Comparison of ENCODE assay signal across 19 mouse cellular contexts in the genomic region with DNA sequence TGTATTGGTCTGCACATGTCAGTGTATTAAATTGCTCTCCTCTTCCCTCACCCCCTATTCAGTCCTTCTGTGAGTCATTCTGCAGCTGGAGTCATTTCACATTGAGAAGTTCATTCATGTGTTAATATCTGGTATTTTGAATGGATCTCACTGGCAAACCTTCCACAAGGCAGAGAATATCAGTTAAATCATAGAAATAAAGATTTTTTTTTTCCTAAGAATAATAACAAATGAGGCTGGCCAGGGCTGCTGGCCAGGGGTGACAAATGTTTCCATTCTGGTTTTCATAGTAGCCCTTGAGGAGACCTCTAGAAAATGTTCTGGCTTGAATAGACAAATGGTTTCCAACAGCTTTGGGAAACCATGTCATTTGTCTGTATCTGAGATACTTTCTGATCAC.
DNase-seq lines count a peak whose midpoint lies in the region; ATAC-seq and TF ChIP-seq lines count a peak whose summit lies in the region.
"Had no signal": no experiment of that assay in that cellular context is flagged by ENCODE, and none has a peak within 500 bp of the region (broad histone marks: within the 10 kb centered on the region; RNA-seq: fewer than 3 reads in every experiment).

No protein-coding gene starts in this region.

- H3K9ac ChIP-seq in midbrain, embryonic 11.5 days (ENCODE audit: low read length) = no peak overlapping the region
- H3K9ac ChIP-seq: kidney, embryonic 15.5 days; limb, embryonic 13.5 days; liver, embryonic 12.5 days; midbrain, embryonic 13.5 days had no signal

- TF ChIP-seq CTCF in brain, embryonic 14.5 days (IDR thresholded peaks at IDR 0.05; ENCODE audit: borderline replicate concordance, extremely low read depth, insufficient read depth, insufficient read length) = no peak

- peak; percentile 11 for DNase-seq in gastrocnemius, adult 18-20 months (ENCODE audit: low spot score)
- DNase-seq in gastrocnemius, postnatal 10 days = no peak
- DNase-seq in kidney, postnatal 10 days = peak; percentile 11
- no peak for DNase-seq in kidney, adult 18-20 months
- DNase-seq in brain, embryonic 14.5 days (ENCODE audit: low read depth) = peak; percentile 69
- no peak for DNase-seq in midbrain, embryonic 11.5 days (ENCODE audit: low spot score, missing footprints)
- no peak for DNase-seq in limb, embryonic 10.5 days (ENCODE audit: low spot score)
- DNase-seq: adrenal gland, postnatal 14 days; cerebellum, adult 8-10 months; cerebellum, postnatal 36 days; kidney, postnatal 4 days; lung, adult 2 months; lung, postnatal 14 days had no signal

- no peaks in the 10 kb centered on the region for H3K36me3 ChIP-seq in midbrain, embryonic 11.5 days (ENCODE audit: control insufficient read depth, insufficient read depth, low read length)
- no peaks in the 10 kb centered on the region for H3K36me3 ChIP-seq in limb, embryonic 10.5 days
- H3K36me3 ChIP-seq: kidney, embryonic 15.5 days; limb, embryonic 13.5 days; liver, embryonic 12.5 days; midbrain, embryonic 13.5 days had no signal

- peaks cover 13% of the 10 kb centered on the region for H3K4me1 ChIP-seq in midbrain, embryonic 11.5 days (ENCODE audit: control insufficient read depth, insufficient read depth, low read length)
- H3K4me1 ChIP-seq in limb, embryonic 10.5 days = peaks cover 12% of the 10 kb centered on the region; the same call in 1 of the 2 replicates
- H3K4me1 ChIP-seq: kidney, embryonic 15.5 days; liver, embryonic 12.5 days had no signal

- H3K4me2 ChIP-seq in midbrain, embryonic 11.5 days = no peak overlapping the region
- H3K4me2 ChIP-seq: kidney, embryonic 15.5 days; limb, embryonic 13.5 days; liver, embryonic 12.5 days; midbrain, embryonic 13.5 days had no signal

- H3K4me3 ChIP-seq in midbrain, embryonic 11.5 days (ENCODE audit: low read depth, low read length) = no peak overlapping the region
- no peak overlapping the region for H3K4me3 ChIP-seq in limb, embryonic 10.5 days
- H3K4me3 ChIP-seq: kidney, embryonic 15.5 days; limb, embryonic 13.5 days; liver, embryonic 12.5 days; midbrain, embryonic 13.5 days had no signal

- H3K27ac ChIP-seq in midbrain, embryonic 11.5 days (ENCODE audit: low read depth, low read length) = no peak overlapping the region
- no peak overlapping the region for H3K27ac ChIP-seq in limb, embryonic 10.5 days
- H3K27ac ChIP-seq: kidney, embryonic 15.5 days; limb, embryonic 13.5 days; liver, embryonic 12.5 days; midbrain, embryonic 13.5 days; stomach, postnatal 0 days had no signal

- TF ChIP-seq POLR2A in brain, embryonic 14.5 days (IDR thresholded peaks at IDR 0.05; ENCODE audit: borderline replicate concordance, extremely low read depth, insufficient read depth, insufficient read length, poor library complexity, severe bottlenecking) = no peak

- ATAC-seq in midbrain, embryonic 11.5 days (ENCODE audit: low FRiP score) = no peak
- ATAC-seq: intestine, postnatal 0 days; liver, embryonic 12.5 days; midbrain, embryonic 13.5 days had no signal

- peaks cover 3% of the 10 kb centered on the region for H3K27me3 ChIP-seq in midbrain, embryonic 11.5 days (ENCODE audit: control insufficient read depth, insufficient read depth, low read length)
- no peaks in the 10 kb centered on the region for H3K27me3 ChIP-seq in limb, embryonic 10.5 days (ENCODE audit: low read depth, poor library complexity, severe bottlenecking)
- H3K27me3 ChIP-seq: kidney, embryonic 15.5 days; limb, embryonic 13.5 days had no signal

- no peaks in the 10 kb centered on the region for H3K9me3 ChIP-seq in midbrain, embryonic 11.5 days (ENCODE audit: control insufficient read depth, low read length)
- H3K9me3 ChIP-seq in limb, embryonic 10.5 days (replicated peaks) = no peaks in the 10 kb centered on the region
- H3K9me3 ChIP-seq: kidney, embryonic 15.5 days; limb, embryonic 13.5 days; liver, embryonic 12.5 days; midbrain, embryonic 13.5 days had no signal

Comparison
In these comparisons a context has a peak if more than half of its experiments do, and no peak if none do; other contexts are left out.
1. DNase-seq: peak in gastrocnemius, adult 18-20 months (single experiment), kidney, postnatal 10 days (single experiment) and brain, embryonic 14.5 days (single experiment); none in gastrocnemius, postnatal 10 days (single experiment), kidney, adult 18-20 months (single experiment), midbrain, embryonic 11.5 days (single experiment) and limb, embryonic 10.5 days (single experiment).